Mouse (Mus musculus) liver, adult 2 months (tissue): ENCODE measurements around the gene Upf2. TPM values are rescaled to one million over a fixed set of nuclear protein-coding genes. Genes with fewer than 3 reads are reported as not detected.

Source experiments
- DNase-seq: peaks from one replicate; pipeline ENCODE4 v3.0.0-alpha.2; 2011; ENCODE audit warnings: low read depth, low spot score; ENCODE audit errors: extremely low read depth
- H3K27ac ChIP-seq: fragments of 200-500 bp; replicated peaks from 2 replicates; pipeline ENCODE4 v1.5.1; 2012; ENCODE audit warnings: low read depth, mild to moderate bottlenecking, control low read depth, inconsistent platforms, low read length; ENCODE audit not compliant: insufficient read depth
- H3K27me3 ChIP-seq: fragments of 200-500 bp; 2 replicates; pipeline ENCODE4 v1.6.1; 2012; ENCODE audit warnings: mild to moderate bottlenecking, moderate library complexity, low read length, inconsistent platforms; ENCODE audit not compliant: control insufficient read depth, insufficient read depth
- H3K36me3 ChIP-seq: fragments of 200-500 bp; 2 replicates; pipeline ENCODE4 v1.6.1; 2012; ENCODE audit warnings: low read length, inconsistent platforms; ENCODE audit not compliant: control insufficient read depth, insufficient read depth
- H3K4me1 ChIP-seq: fragments of 200-500 bp; 2 replicates; pipeline ENCODE4 v1.6.1; 2011; ENCODE audit warnings: low read length; ENCODE audit not compliant: control insufficient read depth, insufficient read depth
- H3K4me3 ChIP-seq: fragments of 200-500 bp; 2 replicates; pipeline ENCODE4 v1.5.1; 2011; ENCODE audit warnings: low read depth, mild to moderate bottlenecking, control low read depth, low read length, moderate library complexity; ENCODE audit not compliant: insufficient read depth
- H3K79me2 ChIP-seq: fragments of 200-500 bp; 2 replicates; pipeline ENCODE4 v1.6.1; 2012; ENCODE audit warnings: inconsistent platforms, mild to moderate bottlenecking, low read length, moderate library complexity; ENCODE audit not compliant: control insufficient read depth, insufficient read depth
- H3K9ac ChIP-seq: fragments of 200-500 bp; 2 replicates; pipeline ENCODE4 v1.6.1; 2012; ENCODE audit warnings: low read depth, mild to moderate bottlenecking, control low read depth, inconsistent platforms, low read length
- CTCF ChIP-seq: fragments of 200-500 bp; IDR thresholded peaks from 2 replicates; pipeline ENCODE4 v1.5.1; 2011; ENCODE audit warnings: low read depth, low read length, control low read depth
- POLR2A ChIP-seq: fragments of 200-500 bp; IDR thresholded peaks from 2 replicates; pipeline ENCODE4 v1.6.1; 2011; ENCODE audit warnings: low read length, control low read depth; ENCODE audit not compliant: insufficient read depth; ENCODE audit errors: extremely low read depth
- WGBS: fragments of 180-500 bp; shearing (Covaris S2); methylation state at CpG from one replicate; pipeline ENCODE4 v1.1.7; 2018; 5-methylcytosine and 5-hydroxymethylcytosine counted together
- polyA plus RNA-seq: library from polyadenylated mRNA; depleted of rRNA; stranded (reverse); fragments of >200 nt; gene quantifications from 2 replicates; pipeline ENCODE4 v1.2.3, GENCODE M21; 2012
- total RNA-seq: library from RNA; depleted of rRNA; stranded (reverse); fragments of >200 nt; gene quantifications from 2 replicates; pipeline ENCODE4 v1.2.3, GENCODE M21; 2014

Gene Upf2
- total and polyA plus RNA-seq, 2 experiments = 1.6 to 10.1 TPM

GRCm38 (mm10) chr2:5927481-5927880, 23.8 kb upstream of the Upf2 start:
- no peak overlapping the region for H3K4me3 ChIP-seq
- TF ChIP-seq CTCF (no peak), POLR2A (no peak)
- H3K27ac ChIP-seq = no peak overlapping the region
- no peaks in the 10 kb centered on the region for H3K4me1 ChIP-seq
- H3K79me2 ChIP-seq = peaks cover 4% of the 10 kb centered on the region; the same call in 1 of the 2 replicates
- no peak overlapping the region for H3K9ac ChIP-seq
- no peaks in the 10 kb centered on the region for H3K27me3 ChIP-seq
- WGBS = 95% methylated on average over 5 of the region's 5 CpGs
- H3K36me3 ChIP-seq = peaks cover 51% of the 10 kb centered on the region
- DNase-seq = no peak

DNA sequence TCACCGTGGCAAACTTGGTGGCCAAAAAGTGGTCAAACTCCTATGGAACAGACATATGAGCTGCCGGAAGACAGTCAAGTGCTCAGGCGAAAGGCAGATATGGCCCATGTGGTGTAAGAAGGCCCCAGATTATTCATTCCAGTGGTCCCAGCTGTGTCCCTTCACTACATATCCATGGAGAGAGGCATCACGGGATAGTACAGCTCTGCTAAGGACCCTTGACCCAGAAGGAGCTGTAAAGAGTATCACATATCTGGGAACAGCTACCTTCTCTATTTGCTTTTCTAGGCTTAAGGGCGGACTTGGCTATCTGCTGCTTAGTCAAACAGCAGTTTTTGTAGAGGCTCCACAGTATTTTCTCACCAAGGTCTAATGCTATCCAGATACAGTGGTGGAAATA, 21.5 kb upstream of the Upf2 start:
- Histone ChIP-seq H3K36me3 (peaks cover 47% of the 10 kb centered on the region), H3K27me3 (no peaks in the 10 kb centered on the region), H3K79me2 (peaks cover 5% of the 10 kb centered on the region; the same call in 1 of the 2 replicates), H3K9ac (no peak overlapping the region), H3K27ac (no peak overlapping the region), H3K4me3 (no peak overlapping the region), H3K4me1 (no peaks in the 10 kb centered on the region)
- 92% methylated on average over 5 of the region's 5 CpGs for WGBS
- no peak for DNase-seq
- no peak for TF ChIP-seq CTCF

GRCm38 (mm10) chr2:5930291-5931054, 20.8 kb upstream of the Upf2 start:
- WGBS = 87% methylated on average over 18 of the region's 18 CpGs
- peaks cover 47% of the 10 kb centered on the region for H3K36me3 ChIP-seq
- DNase-seq = no peak
- H3K4me3 ChIP-seq = no peak overlapping the region
- no peak overlapping the region for H3K9ac ChIP-seq
- peaks cover 8% of the 10 kb centered on the region; the same call in 1 of the 2 replicates for H3K79me2 ChIP-seq
- H3K27ac ChIP-seq = no peak overlapping the region
- no peaks in the 10 kb centered on the region for H3K27me3 ChIP-seq
- no peak for TF ChIP-seq POLR2A
- TF ChIP-seq CTCF = no peak
- H3K4me1 ChIP-seq = peaks cover 2% of the 10 kb centered on the region; the same call in 1 of the 2 replicates

- peaks cover 6% of the 10 kb centered on the region for H3K4me1 ChIP-seq
- 96% methylated on average over 5 of the region's 5 CpGs for WGBS
- TF ChIP-seq POLR2A (no peak), CTCF (no peak)
These were observed 19.3 kb upstream of the Upf2 start for GRCm38 (mm10) chr2:5931938-5932337.

GRCm38 (mm10) chr2:5934936-5935335, 16.3 kb upstream of the Upf2 start:
- no peaks in the 10 kb centered on the region for H3K27me3 ChIP-seq
- no peak for TF ChIP-seq POLR2A
- no peak for TF ChIP-seq CTCF
- H3K79me2 ChIP-seq = peaks cover 11% of the 10 kb centered on the region; the same call in 1 of the 2 replicates
- 98% methylated on average over 3 of the region's 3 CpGs for WGBS
- H3K4me1 ChIP-seq = peaks cover 13% of the 10 kb centered on the region
- no peak overlapping the region for H3K4me3 ChIP-seq
- H3K27ac ChIP-seq = no peak overlapping the region
- peaks cover 19% of the 10 kb centered on the region for H3K36me3 ChIP-seq
- no peak for DNase-seq
- H3K9ac ChIP-seq = no peak overlapping the region

More at GRCm38 (mm10) chr2:5931938-5932337, 19.3 kb upstream of the Upf2 start:
- no peak for DNase-seq
- Histone ChIP-seq H3K27me3 (no peaks in the 10 kb centered on the region), H3K9ac (no peak overlapping the region), H3K36me3 (peaks cover 38% of the 10 kb centered on the region), H3K79me2 (peaks cover 13% of the 10 kb centered on the region; the same call in 1 of the 2 replicates), H3K27ac (no peak overlapping the region), H3K4me3 (no peak overlapping the region)

- Histone ChIP-seq H3K9ac (peak overlapping the region; percentile 63), H3K79me2 (peaks cover 17% of the 10 kb centered on the region; the same call in 1 of the 2 replicates), H3K36me3 (peaks cover 8% of the 10 kb centered on the region; the same call in 1 of the 2 replicates), H3K27me3 (no peaks in the 10 kb centered on the region), H3K4me1 (peaks cover 20% of the 10 kb centered on the region), H3K27ac (peak overlapping the region; percentile 86), H3K4me3 (no peak overlapping the region)
- WGBS = 41% methylated on average over 6 of the region's 6 CpGs
- DNase-seq = peak; percentile 22
- TF ChIP-seq POLR2A (no peak), CTCF (no peak)
These were observed 15.2 kb upstream of the Upf2 start for GRCm38 (mm10) chr2:5936068-5936467.
